Mouse (Mus musculus) frontal cortex, postnatal 10 days (tissue): ENCODE data around the gene Prg2.

Experiments
- DNase-seq, 2 experiments: peaks; one replicate each; pipeline ENCODE4 v3.0.0; 2022; ENCODE audit warnings: low spot score in 2 of 2, mixed read lengths in 1 of 2

The Prg2 gene

GRCm38 (mm10) chr2:84961901-84962300 lies 18.4 kb upstream of the Prg2 start:
- DNase-seq, result no peak

GRCm38 (mm10) chr2:84962906-84963507 lies 17.3 kb upstream of the Prg2 start:
- DNase-seq, result no peak

GRCm38 (mm10) chr2:84964111-84964801 lies 16.0 kb upstream of the Prg2 start:
- DNase-seq, result no peak

GRCm38 (mm10) chr2:84967318-84967991 lies 12.8 kb upstream of the Prg2 start:
- no peak for DNase-seq

- no peak for DNase-seq
Observed at GRCm38 (mm10) chr2:84975580-84975979, 4.7 kb upstream of the Prg2 start.

- DNase-seq, result no peak
Observed at GRCm38 (mm10) chr2:84987930-84988329, 7.7 kb downstream of the Prg2 start, which contains the start of gene Prg3. Prg3 (plus strand) TSS chr2:84988215.

GRCm38 (mm10) chr2:84996376-84996775 lies 16.1 kb downstream of the Prg2 start:
- no peak for DNase-seq

GRCm38 (mm10) chr2:84999486-85000181 lies 19.4 kb downstream of the Prg2 start:
- DNase-seq, result no peak

GRCm38 (mm10) chr2:85001497-85001896 lies 21.2 kb downstream of the Prg2 start:
- DNase-seq, result no peak

GRCm38 (mm10) chr2:85002575-85002974 lies 22.3 kb downstream of the Prg2 start:
- no peak for DNase-seq

GRCm38 (mm10) chr2:85004341-85004740 lies 24.1 kb downstream of the Prg2 start:
- DNase-seq, result no peak

GRCm38 (mm10) chr2:85006600-85006999 lies 26.3 kb downstream of the Prg2 start:
- DNase-seq, result no peak

- no peak for DNase-seq
Observed at GRCm38 (mm10) chr2:85007729-85008128, 27.5 kb downstream of the Prg2 start.

- DNase-seq, result no peak
Observed at GRCm38 (mm10) chr2:85009212-85009611, 29.0 kb downstream of the Prg2 start.

GRCm38 (mm10) chr2:85011906-85012604 lies 31.8 kb downstream of the Prg2 start:
- DNase-seq, result no peak

- DNase-seq, result no peak
Observed at GRCm38 (mm10) chr2:85012679-85013078, 32.4 kb downstream of the Prg2 start.

- DNase-seq, result no peak
Observed at GRCm38 (mm10) chr2:85013826-85014587, 33.7 kb downstream of the Prg2 start.

- no peak for DNase-seq
Observed at GRCm38 (mm10) chr2:85014588-85014982, 34.3 kb downstream of the Prg2 start.

- DNase-seq, result no peak
Observed at GRCm38 (mm10) chr2:85022043-85022442, 41.8 kb downstream of the Prg2 start.

GRCm38 (mm10) chr2:85026178-85026577 lies 45.9 kb downstream of the Prg2 start:
- no peak for DNase-seq

GRCm38 (mm10) chr2:85027281-85027680 lies 47.0 kb downstream of the Prg2 start:
- DNase-seq, result no peak
